Mouse (Mus musculus) left cerebral cortex, adult 8-10 months (tissue): ENCODE measurements around the gene Draxin. TPM values are rescaled to one million over a fixed set of nuclear protein-coding genes. Genes with fewer than 3 reads are reported as not detected.
"Not testable (repeated sequence)": the region's sequence is repeated elsewhere in the genome, so short reads cannot be mapped to it uniquely, and the experiment has no call there.

ENCODE experiments used
- DNase-seq, 2 experiments: peaks; one replicate each; pipeline ENCODE4 v3.0.0; 2022; ENCODE audit warnings: low spot score in 2 of 2
- total RNA-seq, 4 experiments: library from RNA; stranded (reverse); gene quantifications; 2 replicates each; pipeline ENCODE4 v1.2.4; 2022

Gene Draxin
- under 1 TPM; 0.23 to 0.38 (median 0.30) TPM for total RNA-seq

DNA sequence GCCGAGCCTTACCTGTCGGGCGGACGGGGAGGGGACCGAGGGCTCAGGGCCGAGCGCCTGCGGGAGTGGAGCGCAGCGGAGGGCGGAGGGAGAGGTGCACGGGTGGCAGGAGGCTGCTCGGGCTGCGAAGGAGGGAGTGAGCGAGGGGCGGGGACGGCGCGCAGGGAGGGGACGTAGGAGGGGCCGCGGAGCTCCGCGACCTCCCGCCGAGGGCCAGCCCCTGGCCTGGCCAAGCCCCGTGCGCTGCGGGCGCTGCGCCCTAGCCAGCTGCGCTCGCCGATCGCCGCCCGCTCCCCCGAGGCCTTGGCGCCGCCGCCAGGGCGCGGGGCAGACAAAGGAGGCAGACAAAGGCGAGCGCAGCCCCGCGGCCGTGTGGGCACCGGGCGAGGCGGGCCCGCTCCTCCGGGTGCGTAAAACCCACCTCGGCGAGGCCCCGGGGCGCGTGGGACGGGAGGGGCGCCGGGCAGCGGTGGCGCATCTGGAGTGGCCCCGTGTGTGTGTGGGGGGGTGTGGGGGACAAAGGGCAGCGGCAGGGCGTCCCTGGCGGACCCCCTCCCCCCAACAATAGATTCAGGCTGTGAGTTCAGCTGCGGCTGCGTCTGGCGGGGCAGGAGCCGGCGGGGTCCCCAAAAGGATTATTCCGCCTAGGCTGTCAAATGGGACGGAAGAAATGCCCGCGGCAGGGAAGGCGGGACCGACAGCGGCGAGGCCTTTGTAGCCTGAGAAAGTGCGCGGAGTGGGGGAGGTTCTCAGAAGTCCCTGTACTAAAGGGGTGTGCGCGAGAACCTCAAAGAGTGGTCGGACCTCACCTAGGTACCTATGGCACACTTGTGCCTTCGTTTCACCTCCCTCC is at the start of gene Draxin:
Gene Draxin, minus strand, starts transcription at position 138 of the 853 bp plus-strand sequence.
- no peak for DNase-seq

GRCm38 (mm10) chr4:148177716-148178115 is 47.2 kb upstream of the Draxin start:
- DNase-seq = no peak

DNA sequence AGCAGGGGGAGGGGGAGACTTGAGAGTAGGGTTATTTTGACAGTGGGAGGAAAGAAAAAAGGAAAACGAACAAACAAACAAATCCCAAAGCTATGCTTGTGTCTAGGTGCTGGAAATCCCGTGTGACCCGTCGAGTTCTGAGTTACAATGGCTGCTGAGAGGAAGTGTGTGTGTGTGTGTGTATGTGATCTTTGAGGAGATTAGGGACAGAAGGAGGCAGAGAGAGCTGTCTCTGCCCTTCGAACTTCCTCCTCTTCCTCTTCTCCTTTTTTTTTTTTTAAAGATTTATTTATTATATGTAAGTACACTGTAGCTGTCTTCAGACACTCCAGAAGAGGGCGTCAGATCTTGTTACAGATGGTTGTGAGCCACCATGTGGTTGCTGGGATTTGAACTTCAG is 46.1 kb upstream of the Draxin start:
- not testable (repeated sequence) for DNase-seq

DNA sequence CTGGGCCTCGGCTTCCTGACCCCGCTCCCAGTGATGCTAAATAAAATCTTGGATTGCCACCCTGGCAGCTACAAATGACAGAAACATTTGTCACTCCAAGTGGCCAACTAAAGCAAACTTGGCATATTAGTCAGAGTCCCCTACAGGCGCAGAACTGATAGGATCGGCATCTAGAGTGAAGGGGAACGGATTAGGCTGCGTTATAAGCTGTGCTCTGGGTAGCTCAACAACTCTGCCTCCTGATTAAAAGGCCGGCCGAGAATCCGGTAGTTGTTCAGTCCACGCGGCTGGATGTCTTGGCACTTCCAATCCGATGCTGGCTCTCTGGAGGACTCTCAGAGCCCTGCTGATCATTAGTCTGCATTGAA is 44.0 kb upstream of the Draxin start:
- no peak for DNase-seq

DNA sequence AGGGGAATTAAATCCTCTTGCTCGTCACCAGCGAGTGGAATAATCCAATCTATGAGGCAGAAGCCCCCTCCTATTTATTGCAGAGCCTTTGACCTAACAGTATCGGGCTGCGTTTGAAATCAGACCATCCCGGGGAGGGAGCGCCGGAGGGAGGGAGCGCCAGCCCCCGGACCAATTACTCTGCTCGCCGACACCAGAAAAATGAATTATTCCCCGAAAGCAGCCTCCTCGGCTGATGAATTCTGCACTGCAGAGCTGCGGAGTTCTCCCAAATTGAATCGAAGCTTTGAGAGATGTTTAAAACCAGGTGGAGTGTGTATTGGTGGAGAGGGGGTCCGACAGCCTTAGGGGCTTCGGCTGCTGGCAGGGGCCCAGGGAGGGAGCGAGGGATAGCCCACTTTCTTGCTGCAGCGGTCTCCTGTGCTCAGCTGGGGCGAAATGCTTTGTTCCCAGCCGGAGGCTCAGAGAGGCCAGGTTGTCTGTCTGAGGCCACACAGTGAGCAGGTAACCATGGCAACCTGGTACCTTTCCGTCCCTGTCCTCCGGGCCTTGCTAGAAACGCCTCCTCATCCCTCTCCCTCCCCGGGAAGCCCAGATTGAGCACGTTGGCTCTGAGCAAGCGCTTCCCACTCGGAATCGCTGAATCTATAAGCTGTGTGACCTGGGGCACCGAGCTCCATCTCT is 43.5 kb upstream of the Draxin start:
- peak in 1 of 2 experiments; percentile 82 for DNase-seq

DNA sequence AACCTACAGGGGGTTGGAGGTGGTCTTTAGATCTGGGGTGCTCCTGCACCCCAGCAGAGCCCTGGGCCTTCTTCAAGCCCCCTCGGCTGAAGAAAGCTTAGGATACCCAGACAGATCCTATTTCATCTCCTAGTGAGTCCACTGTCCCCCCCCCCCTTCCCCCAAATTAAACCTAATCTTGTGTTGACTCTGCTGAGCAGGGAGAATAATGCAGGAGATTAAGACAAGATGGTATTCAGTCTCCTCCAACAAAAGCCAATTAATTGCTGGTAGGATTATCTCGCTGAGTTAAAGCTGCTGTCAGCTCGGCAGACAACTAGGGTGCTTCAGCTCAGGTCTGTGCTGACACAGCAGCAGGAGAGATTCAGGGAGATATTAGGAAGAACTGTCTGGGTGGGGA is 40.8 kb upstream of the Draxin start:
- DNase-seq = no peak

DNA sequence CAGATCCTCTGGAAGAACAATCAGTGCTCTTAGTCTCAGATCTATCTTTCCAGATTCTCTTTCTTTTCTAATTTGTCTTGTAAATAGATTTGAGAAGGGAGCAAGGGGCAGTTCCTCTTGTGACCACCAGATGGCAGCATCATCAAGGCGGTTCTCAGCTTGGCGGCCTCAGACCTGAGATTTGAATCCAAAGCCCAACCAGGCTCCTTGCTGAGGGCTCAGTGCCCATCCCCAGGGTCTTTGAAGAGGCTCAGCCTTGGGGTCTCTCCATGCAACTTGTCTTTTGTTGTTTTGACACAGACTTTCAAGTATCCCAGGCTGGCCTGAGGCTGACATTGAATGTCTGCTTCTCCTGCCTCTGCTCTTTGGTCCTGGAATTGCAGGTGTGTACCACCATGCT is 40.3 kb upstream of the Draxin start:
- peak in 1 of 2 experiments; percentile 66 for DNase-seq

DNA sequence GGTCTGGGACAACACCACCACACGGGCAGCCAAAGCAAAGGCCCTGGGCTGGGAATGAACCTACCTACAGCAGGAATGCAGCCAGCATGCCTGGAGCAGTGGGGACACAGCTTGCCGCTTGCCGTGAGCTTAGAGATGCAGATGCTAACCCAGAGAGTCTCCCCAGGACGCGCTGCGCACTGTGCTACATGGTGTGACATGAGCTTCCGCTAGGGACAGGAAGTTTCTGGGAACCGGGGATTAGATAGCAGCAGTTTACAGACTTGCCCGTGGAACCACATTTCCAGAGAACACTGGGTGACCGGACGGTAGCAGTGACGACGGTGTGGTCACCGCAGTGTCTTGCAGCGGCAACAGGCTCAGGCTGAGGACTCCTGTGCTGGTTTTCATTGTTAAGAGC is 39.1 kb upstream of the Draxin start:
- no peak for DNase-seq

- DNase-seq = no peak
These were observed 37.8 kb upstream of the Draxin start for GRCm38 (mm10) chr4:148168287-148168686.

DNA sequence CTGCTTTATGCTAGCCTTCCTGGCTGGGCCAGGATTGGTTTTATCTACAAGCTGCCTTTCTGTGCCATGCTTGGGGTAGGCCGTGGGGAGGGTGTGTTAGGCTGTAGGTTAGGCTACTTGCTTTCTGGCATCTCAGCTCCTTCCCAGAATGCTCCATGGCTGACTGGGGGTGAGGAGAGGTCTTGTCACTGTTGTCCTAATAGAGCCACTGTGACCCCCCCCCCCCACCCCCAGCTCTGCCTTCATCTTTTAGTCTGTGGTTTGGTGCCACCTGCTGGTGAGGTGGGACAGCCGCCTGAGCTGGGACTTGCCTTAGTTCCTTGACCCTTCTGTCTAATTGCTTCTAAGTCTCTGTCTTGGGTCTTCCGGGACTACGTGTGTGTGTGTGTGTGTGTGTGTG is 36.5 kb upstream of the Draxin start:
- DNase-seq = no peak

DNA sequence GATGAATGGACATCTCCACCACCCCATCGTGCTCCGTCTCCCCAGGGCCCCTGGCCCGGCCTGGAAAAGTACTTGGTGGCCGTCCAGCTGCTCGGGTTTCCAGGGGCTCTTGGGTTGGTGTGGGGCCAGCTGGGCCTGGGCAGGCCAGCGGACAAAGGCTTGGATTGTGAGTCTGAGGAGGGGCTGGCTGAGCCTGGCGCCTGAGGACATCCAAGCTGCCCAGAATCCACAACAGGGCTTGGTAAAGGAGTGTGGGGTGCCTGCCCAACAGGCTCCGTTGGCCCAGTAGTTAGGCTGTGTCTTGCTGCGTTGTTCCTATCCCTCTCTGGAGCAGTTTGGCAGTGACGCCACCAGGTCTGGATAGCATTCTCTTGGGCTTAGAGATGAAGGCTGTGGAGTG is 35.9 kb upstream of the Draxin start:
- DNase-seq = peak; percentile 64 to 90

GRCm38 (mm10) chr4:148165551-148165950 is 35.1 kb upstream of the Draxin start:
- DNase-seq = no peak

DNA sequence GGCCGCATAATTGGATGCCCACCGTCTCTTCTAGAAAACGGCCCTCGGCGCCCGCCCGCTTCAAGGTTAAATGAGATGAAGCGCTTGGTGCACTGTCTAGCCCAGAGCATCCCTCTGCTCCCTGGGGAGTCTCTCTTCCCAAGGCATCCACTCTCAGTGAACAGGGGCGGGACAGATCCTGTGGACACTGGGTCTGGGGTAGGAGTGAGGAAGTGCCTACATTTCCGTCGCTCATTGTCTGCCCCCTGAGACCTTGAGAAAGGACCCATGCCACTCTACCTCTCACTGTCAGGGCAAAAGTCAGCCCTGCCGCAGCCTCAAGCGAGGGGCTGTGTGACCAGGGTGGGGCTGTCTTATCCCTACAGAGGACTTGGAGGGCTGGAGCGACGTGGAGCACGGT is 34.0 kb upstream of the Draxin start:
- DNase-seq = no peak

DNA sequence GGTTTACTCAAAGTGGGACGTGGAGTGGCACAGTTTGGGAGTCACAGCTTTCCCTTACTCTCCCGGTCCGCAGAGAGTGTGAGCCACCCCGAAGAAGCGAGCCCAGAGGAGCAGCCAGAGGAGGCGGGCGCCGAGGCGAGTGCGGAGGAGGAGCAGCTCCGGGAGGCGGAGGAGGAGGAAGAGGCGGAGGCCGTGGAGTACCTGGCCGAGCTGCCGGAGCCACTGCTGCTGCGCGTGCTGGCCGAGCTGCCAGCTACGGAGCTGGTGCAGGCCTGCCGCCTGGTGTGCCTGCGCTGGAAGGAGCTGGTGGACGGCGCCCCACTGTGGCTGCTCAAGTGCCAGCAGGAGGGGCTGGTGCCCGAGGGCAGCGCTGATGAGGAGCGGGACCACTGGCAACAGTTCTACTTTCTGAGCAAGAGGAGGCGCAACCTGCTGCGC is 33.5 kb upstream of the Draxin start:
- peak; percentile 66 to 85 for DNase-seq

GRCm38 (mm10) chr4:148160436-148161390 is 30.2 kb upstream of the Draxin start, which contains the start of the genes Fbxo44 and Fbxo2:
Fbxo44 (minus strand) TSS chr4:148160482.
Fbxo2 (plus strand) TSS chr4:148160621.
- peak; percentile 58 to 67 for DNase-seq

DNA sequence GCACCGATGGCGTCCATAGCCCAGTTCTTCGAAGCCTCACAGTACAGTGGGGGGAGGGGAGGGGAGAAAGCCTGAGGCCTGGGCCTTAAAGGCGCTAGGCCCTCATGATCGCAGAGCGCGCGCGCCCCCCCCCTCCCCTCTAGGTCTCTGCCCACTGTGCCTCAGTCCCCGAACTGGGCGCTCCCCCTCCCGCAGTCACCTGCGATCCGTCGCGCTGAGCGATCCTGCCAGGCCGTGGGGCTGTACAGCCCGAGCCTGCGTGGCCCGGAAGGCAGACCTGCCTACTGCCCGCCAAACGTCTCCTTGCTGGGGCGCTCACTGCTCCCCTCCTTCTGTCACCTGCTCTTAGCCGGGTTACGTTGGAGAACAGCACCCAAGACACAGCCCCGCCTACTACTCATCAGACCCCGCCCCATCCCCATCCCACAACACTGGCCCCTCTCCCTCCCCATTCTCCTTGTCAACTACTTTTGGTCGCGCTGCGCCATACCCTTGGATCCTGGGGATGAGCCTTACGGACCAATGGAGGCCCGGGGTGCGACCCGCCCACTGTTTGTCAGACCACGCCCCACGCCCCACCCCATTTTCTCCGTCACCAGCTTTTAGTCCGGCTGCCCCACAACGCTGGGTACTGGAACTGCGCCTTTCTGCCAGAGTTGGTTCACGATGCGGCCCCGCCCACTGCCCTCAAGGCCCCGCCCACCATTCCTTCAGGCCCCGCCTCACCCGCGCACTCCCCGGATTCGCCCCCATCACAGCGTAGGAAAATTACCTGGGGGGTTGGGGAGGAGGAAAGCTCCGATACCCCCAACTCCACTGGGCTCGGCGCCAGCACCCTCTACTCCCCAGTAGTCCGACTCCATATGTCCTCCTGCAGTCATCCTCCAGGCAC is 29.3 kb upstream of the Draxin start:
- peak; percentile 96 to 99 for DNase-seq

- no peak for DNase-seq
These were observed 28.2 kb upstream of the Draxin start for GRCm38 (mm10) chr4:148158436-148159348.

DNA sequence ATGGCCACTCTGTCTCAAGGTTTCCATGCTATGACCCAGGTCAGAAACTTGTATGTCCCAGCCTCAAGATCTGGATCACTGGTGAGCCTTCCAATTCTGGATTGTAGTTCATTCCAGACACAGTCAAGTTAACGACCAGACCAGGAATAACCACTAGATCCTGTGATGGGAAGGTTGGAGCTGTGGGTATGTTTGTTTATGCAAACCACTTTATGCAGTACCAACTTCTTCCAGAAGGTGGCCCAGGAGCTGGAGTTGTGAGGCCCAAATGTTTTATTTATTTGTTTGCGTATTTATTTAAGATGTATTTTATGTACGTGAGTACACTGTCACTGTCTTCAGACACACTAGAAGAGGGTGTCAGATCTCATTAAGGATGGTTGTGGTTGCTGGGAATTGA is 24.5 kb upstream of the Draxin start:
- DNase-seq = no peak

- no peak for DNase-seq
These were observed 23.5 kb upstream of the Draxin start for GRCm38 (mm10) chr4:148154006-148154405.
